Mouse (Mus musculus) natural killer cell, adult 2 months (primary cell): ENCODE data around the gene Neurog2.

Experiments
- DNase-seq, 2 experiments: peaks; one replicate each; pipeline ENCODE4 v3.0.0; 2022; ENCODE audit warnings: low spot score in 2 of 2

Gene Neurog2

GRCm38 (mm10) chr3:127642211-127642610, 9.3 kb downstream of the Neurog2 start:
- no peak for DNase-seq

- DNase-seq, result no peak
These were observed 13.4 kb downstream of the Neurog2 start for GRCm38 (mm10) chr3:127646156-127646825.

- no peak for DNase-seq
These were observed 19.1 kb downstream of the Neurog2 start for GRCm38 (mm10) chr3:127651742-127652653.

- DNase-seq, result no peak
These were observed 27.8 kb downstream of the Neurog2 start for GRCm38 (mm10) chr3:127660712-127661111.

- no peak for DNase-seq
These were observed 29.0 kb downstream of the Neurog2 start for GRCm38 (mm10) chr3:127661646-127662531.

- DNase-seq, result no peak
These were observed 46.8 kb downstream of the Neurog2 start for GRCm38 (mm10) chr3:127679703-127680102.
